Mouse (Mus musculus) intestine, postnatal 0 days (tissue): ENCODE measurements around the gene Pcsk4. TPM values are rescaled to one million over a fixed set of nuclear protein-coding genes. Genes with fewer than 3 reads are reported as not detected.

Experiments
- ATAC-seq: fragments of 200-750 bp; cut with Nextera tagmentation; 2 replicates; pipeline ENCODE4 v1.8.0; 2017; ENCODE audit warnings: mild to moderate bottlenecking, moderate TSS enrichment, moderate library complexity
- H3K27ac ChIP-seq: fragments of 300-500 bp; sonication (generic); 2 replicates; pipeline ENCODE4 v1.5.1; 2014; ENCODE audit warnings: mild to moderate bottlenecking, low read depth, low read length, moderate library complexity
- H3K27me3 ChIP-seq: fragments of 300-500 bp; sonication (generic); replicated peaks from 2 replicates; pipeline ENCODE4 v1.6.1; 2014; ENCODE audit warnings: low read length, mixed read lengths; ENCODE audit not compliant: control insufficient read depth, insufficient read depth
- H3K36me3 ChIP-seq: fragments of 300-500 bp; sonication (generic); 2 replicates; pipeline ENCODE4 v1.6.1; 2014; ENCODE audit warnings: mild to moderate bottlenecking, moderate library complexity; ENCODE audit not compliant: control insufficient read depth, insufficient read depth
- H3K4me1 ChIP-seq: fragments of 300-500 bp; sonication (generic); replicated peaks from 2 replicates; pipeline ENCODE4 v1.6.1; 2014; ENCODE audit warnings: antibody characterized with exemption, low read length, mixed read lengths; ENCODE audit not compliant: control insufficient read depth, insufficient read depth
- H3K4me2 ChIP-seq: fragments of 300-500 bp; sonication (generic); replicated peaks from 2 replicates; pipeline ENCODE4 v1.6.1; 2014; ENCODE audit warnings: low read depth, mild to moderate bottlenecking, moderate library complexity
- H3K4me3 ChIP-seq: fragments of 300-500 bp; sonication (generic); 2 replicates; pipeline ENCODE4 v1.5.1; 2014; ENCODE audit warnings: low read depth, low read length
- H3K9ac ChIP-seq: fragments of 300-500 bp; sonication (generic); 2 replicates; pipeline ENCODE4 v1.6.1; 2014; ENCODE audit warnings: mild to moderate bottlenecking, low read depth, low read length
- H3K9me3 ChIP-seq: fragments of 300-500 bp; sonication (generic); 2 replicates; pipeline ENCODE4 v1.6.1; 2016; ENCODE audit warnings: mixed run types; ENCODE audit not compliant: control insufficient read depth
- CTCF ChIP-seq: sonication (generic); IDR thresholded peaks from 2 replicates; pipeline ENCODE4 v1.5.1; 2016; ENCODE audit warnings: low read depth, mild to moderate bottlenecking, control low read depth, antibody characterized with exemption, moderate library complexity
- WGBS: fragments of 180-500 bp; shearing (Covaris S2); extraction: QIAGEN DNeasy Blood & Tissue Kit; methylation state at CpG from one replicate; pipeline ENCODE4 v1.1.7; 2014; 5-methylcytosine and 5-hydroxymethylcytosine counted together
- polyA plus RNA-seq: library from polyadenylated mRNA; unstranded; fragments of >200 nt; fragmentation: Nextera tagmentation; extraction: Ambion mirVana; gene quantifications from 2 replicates; pipeline ENCODE4 v1.2.1, GENCODE M21; 2015

The Pcsk4 gene
- polyA plus RNA-seq, 1 experiment from 2014 or later, result 13.1 TPM

DNA sequence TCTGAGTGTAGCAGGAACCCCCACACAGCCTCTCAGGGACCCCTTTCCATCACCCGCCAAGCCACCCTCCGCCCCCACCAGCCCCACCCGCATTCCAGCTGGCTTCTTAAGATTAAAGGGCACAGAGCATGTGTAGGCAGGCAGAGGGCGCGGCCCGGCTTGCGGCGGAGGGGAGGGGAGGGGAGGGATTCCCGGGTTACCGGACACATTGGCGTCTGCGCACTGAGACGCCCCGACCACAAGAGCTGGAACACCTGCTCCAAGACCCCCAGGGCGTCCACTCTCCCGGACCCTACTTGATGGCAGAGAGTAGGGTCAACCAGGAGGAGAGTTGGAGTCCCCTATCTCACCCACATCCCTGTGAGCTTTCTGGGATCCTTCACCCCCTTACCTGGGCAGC, 15.8 kb upstream of the Pcsk4 start:
- WGBS, result 13% methylated on average over 16 of the region's 16 CpGs
- H3K27me3 ChIP-seq, result peaks cover 19% of the 10 kb centered on the region
- H3K4me2 ChIP-seq, result peak overlapping the region; percentile 61
- no peak overlapping the region for H3K9ac ChIP-seq
- H3K27ac ChIP-seq, result peak overlapping the region; percentile 72
- ATAC-seq, result no peak; the same call in 1 of the 2 replicates
- peak overlapping the region; percentile 23; the same call in 1 of the 2 replicates for H3K4me3 ChIP-seq
- peaks cover 24% of the 10 kb centered on the region for H3K4me1 ChIP-seq
- TF ChIP-seq CTCF, result 0 out of 2 replicates have a peak, but pooled peaks have one; percentile 14
- no peaks in the 10 kb centered on the region for H3K9me3 ChIP-seq
- peaks cover 3% of the 10 kb centered on the region; the same call in 1 of the 2 replicates for H3K36me3 ChIP-seq

DNA sequence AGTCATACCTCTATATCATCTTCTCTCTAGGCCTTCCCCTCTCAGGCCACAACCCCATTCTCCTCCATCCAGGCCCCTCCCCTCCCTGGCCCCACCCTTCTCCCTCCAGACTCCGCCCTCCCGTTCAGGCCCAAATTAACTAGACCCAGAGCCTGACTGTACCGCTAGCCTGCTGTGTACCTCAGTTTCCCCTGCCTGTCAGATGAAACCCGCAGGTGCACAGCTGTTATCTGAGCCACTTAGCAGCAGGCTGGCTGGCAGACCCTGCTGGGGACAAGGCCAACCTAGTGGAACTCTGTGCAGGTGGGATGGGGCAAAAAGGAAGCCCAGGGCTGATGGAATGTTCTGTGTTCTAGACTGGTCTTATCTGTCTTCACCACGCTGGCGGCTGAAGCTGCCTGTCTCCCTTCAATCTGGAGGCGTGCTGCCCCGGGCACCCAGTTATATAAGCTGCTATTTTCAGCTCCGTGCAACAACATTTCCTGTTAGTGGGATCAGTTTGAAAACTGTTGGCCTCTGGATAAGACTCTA, 14.9 kb upstream of the Pcsk4 start:
- no peak for ATAC-seq
- peaks cover 24% of the 10 kb centered on the region for H3K4me1 ChIP-seq
- no peak overlapping the region for H3K9ac ChIP-seq

DNA sequence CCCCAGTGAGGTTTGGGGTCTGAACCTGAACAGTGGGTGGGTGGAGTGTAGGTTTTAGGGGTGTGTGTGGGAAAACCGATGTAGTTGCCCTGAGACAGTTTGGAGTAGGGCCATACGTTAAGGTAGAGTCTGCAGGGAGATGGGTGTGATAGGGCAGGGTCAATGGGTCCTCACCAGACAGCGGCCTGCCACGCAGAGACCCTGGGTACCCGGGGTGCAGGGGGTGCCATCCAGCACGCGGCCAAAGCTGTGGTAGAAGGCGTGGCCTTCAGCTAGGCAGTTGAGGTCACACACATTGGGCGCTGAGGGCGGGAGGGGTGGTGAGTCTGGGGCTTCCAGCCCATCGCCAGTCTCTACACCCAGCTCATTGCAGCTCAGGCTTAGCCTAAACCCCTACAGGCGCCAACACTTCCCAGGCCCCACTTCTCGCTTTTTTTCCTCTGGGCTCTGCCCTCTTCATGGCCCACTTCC, 14.2 kb upstream of the Pcsk4 start:
- Histone ChIP-seq H3K36me3 (peaks cover 3% of the 10 kb centered on the region; the same call in 1 of the 2 replicates), H3K27me3 (peaks cover 19% of the 10 kb centered on the region), H3K4me1 (peaks cover 24% of the 10 kb centered on the region), H3K4me3 (no peak overlapping the region), H3K27ac (0 out of 2 replicates have a peak overlapping the region, but pooled peaks have one; percentile 72), H3K9ac (no peak overlapping the region), H3K9me3 (no peaks in the 10 kb centered on the region), H3K4me2 (peak overlapping the region; percentile 61)
- 38% methylated on average over 13 of the region's 13 CpGs for whole genome bisulfite sequencing
- no peak for TF ChIP-seq CTCF
- no peak for ATAC-seq

More for the DNA sequence above, 14.9 kb upstream of the Pcsk4 start:
- no peak for TF ChIP-seq CTCF
- 34% methylated on average over 9 of the region's 9 CpGs for WGBS
- no peaks in the 10 kb centered on the region for H3K9me3 ChIP-seq
- H3K4me2 ChIP-seq, result peak overlapping the region; percentile 61
- H3K36me3 ChIP-seq, result peaks cover 3% of the 10 kb centered on the region; the same call in 1 of the 2 replicates
- peak overlapping the region; percentile 72 for H3K27ac ChIP-seq
- no peak overlapping the region for H3K4me3 ChIP-seq
- H3K27me3 ChIP-seq, result peaks cover 19% of the 10 kb centered on the region

DNA sequence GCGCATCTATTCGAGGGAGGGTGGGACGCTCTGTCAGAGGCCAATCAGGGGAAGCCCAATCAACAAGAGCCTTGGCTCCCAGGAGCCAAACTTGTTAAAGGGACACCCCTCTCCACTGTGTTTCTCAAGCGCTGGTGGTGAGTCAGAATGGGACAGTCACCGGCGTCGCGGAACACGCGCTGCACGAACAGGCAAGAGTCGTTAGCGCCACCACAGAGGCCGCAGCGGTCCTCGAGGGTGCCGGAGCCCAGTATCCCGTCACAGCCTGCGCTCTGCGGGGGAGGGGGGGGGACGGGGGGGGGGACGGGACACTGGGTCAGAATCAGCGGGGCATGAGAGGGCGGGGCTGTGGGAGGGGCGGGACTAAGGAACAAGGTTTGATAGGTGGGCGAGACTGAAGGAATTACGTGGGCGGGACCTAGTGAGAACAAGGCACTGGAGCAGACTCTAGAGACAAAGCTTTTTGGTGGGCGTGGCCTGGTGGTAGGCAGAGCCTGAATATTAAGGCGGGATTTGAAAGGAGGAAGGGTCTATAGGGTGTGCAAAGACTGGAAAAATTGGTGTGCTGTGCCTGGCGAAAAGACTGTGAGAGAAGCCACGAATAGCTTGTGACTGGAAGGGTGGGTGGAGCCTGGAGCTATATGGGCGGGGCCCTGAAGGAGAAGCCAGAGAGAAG, 13.6 kb upstream of the Pcsk4 start:
- peaks cover 23% of the 10 kb centered on the region for H3K4me1 ChIP-seq
- peaks cover 3% of the 10 kb centered on the region; the same call in 1 of the 2 replicates for H3K36me3 ChIP-seq
- H3K4me2 ChIP-seq, result peak overlapping the region; percentile 61
- H3K9ac ChIP-seq, result 0 out of 2 replicates have a peak overlapping the region, but pooled peaks have one; percentile 23
- TF ChIP-seq CTCF, result 0 out of 2 replicates have a peak, but pooled peaks have one; percentile 4
- peak; percentile 7; the same call in 1 of the 2 replicates for ATAC-seq
- no peaks in the 10 kb centered on the region for H3K9me3 ChIP-seq
- peak overlapping the region; percentile 27 for H3K4me3 ChIP-seq
- H3K27me3 ChIP-seq, result peaks cover 19% of the 10 kb centered on the region
- 1% methylated on average over 28 of the region's 33 CpGs for WGBS
- no peak overlapping the region for H3K27ac ChIP-seq

DNA sequence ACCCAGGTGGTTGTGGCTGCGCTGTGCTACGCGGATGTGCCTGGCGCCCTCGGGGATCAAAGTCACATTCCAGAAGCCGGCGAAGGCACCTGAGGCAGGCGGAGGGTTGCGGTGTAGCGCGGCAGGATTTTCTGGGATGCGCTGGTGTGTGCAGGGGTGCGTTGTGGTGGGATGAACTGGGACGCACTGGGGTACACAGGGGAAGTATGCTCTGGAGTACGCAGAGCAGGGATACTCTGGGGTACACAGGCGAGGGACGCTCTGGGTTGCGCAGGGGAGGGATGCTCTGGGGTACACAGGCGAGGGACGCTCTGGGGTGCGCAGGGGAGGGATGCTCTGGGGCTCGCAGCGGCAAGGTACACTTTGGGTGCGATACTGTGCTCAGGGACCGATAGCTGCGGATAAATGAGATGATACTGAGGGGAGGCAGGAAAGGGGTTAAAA, 13.0 kb upstream of the Pcsk4 start:
- no peak for TF ChIP-seq CTCF
- 4% methylated on average over 26 of the region's 26 CpGs for WGBS
- peaks cover 20% of the 10 kb centered on the region for H3K4me1 ChIP-seq
- H3K9ac ChIP-seq, result 0 out of 2 replicates have a peak overlapping the region, but pooled peaks have one; percentile 23
- no peaks in the 10 kb centered on the region for H3K9me3 ChIP-seq
- H3K27me3 ChIP-seq, result peaks cover 19% of the 10 kb centered on the region
- H3K4me3 ChIP-seq, result peak overlapping the region; percentile 27
- no peak for ATAC-seq
- peaks cover 3% of the 10 kb centered on the region; the same call in 1 of the 2 replicates for H3K36me3 ChIP-seq
- no peak overlapping the region for H3K27ac ChIP-seq
- H3K4me2 ChIP-seq, result peak overlapping the region; percentile 61
